ENCODE assay signal across 29 mouse cellular contexts in genomic region chr3:139946209-139946608, GRCm38 (mm10).
DNase-seq lines count a peak whose midpoint lies in the region; ATAC-seq lines count a peak whose summit lies in the region.
"Had no signal": no experiment of that assay in that cellular context is flagged by ENCODE, and none has a peak within 500 bp of the region (broad histone marks: within the 10 kb centered on the region; RNA-seq: fewer than 3 reads in every experiment).

No protein-coding gene starts in this region.

- no peaks in the 10 kb centered on the region for H3K36me3 ChIP-seq in midbrain, embryonic 11.5 days (ENCODE audit: control insufficient read depth, insufficient read depth, low read length)
- no peaks in the 10 kb centered on the region for H3K36me3 ChIP-seq in midbrain, embryonic 16.5 days (ENCODE audit: control insufficient read depth, insufficient read depth, low read length)
- no peaks in the 10 kb centered on the region for H3K36me3 ChIP-seq in macrophage (ENCODE audit: inconsistent target)
- H3K36me3 ChIP-seq: embryonic facial prominence, embryonic 13.5 days; embryonic facial prominence, embryonic 15.5 days; forebrain, embryonic 10.5 days; forebrain, embryonic 12.5 days; G1E had no signal

- ATAC-seq in midbrain, embryonic 11.5 days (ENCODE audit: low FRiP score), result no peak
- no peak for ATAC-seq in midbrain, embryonic 16.5 days
- ATAC-seq in megakaryocyte progenitor cell, adult 5-6 weeks (replicated peaks; ENCODE audit: poor library complexity), result peak; percentile 59
- ATAC-seq: activated CD4-positive, CD25-positive, alpha-beta regulatory T cell, adult 4 months; CD4-positive, CD25-positive, alpha-beta regulatory T cell, adult 4 months; forebrain, embryonic 14.5 days; forebrain, embryonic 16.5 days; Patski had no signal

- H3K4me1 ChIP-seq in midbrain, embryonic 11.5 days (ENCODE audit: control insufficient read depth, insufficient read depth, low read length), result no peaks in the 10 kb centered on the region
- no peaks in the 10 kb centered on the region for H3K4me1 ChIP-seq in midbrain, embryonic 16.5 days (ENCODE audit: control insufficient read depth, insufficient read depth, low read length)
- H3K4me1 ChIP-seq: embryonic facial prominence, embryonic 13.5 days; embryonic facial prominence, embryonic 15.5 days; forebrain, embryonic 10.5 days; forebrain, embryonic 12.5 days had no signal

- H3K27me3 ChIP-seq in midbrain, embryonic 11.5 days (ENCODE audit: control insufficient read depth, insufficient read depth, low read length), result no peaks in the 10 kb centered on the region
- H3K27me3 ChIP-seq in midbrain, embryonic 16.5 days (ENCODE audit: control insufficient read depth, insufficient read depth, low read depth, low read length), result no peaks in the 10 kb centered on the region
- H3K27me3 ChIP-seq: CH12.LX; embryonic facial prominence, embryonic 13.5 days; embryonic facial prominence, embryonic 15.5 days; forebrain, embryonic 12.5 days; Patski had no signal

- intact Hi-C loops in heart, postnatal 25 days (cut with DNase I), result no loop called here

- no peak overlapping the region for H3K27ac ChIP-seq in midbrain, embryonic 11.5 days (ENCODE audit: low read depth, low read length)
- H3K27ac ChIP-seq in midbrain, embryonic 16.5 days (ENCODE audit: low read length), result no peak overlapping the region
- H3K27ac ChIP-seq in macrophage, result peak overlapping the region; percentile 17; the same call in 1 of the 2 replicates
- H3K27ac ChIP-seq: embryonic facial prominence, embryonic 13.5 days; embryonic facial prominence, embryonic 15.5 days; forebrain, embryonic 10.5 days; forebrain, embryonic 12.5 days had no signal

- H3K4me3 ChIP-seq in midbrain, embryonic 11.5 days (ENCODE audit: low read depth, low read length), result no peak overlapping the region
- H3K4me3 ChIP-seq in midbrain, embryonic 16.5 days (ENCODE audit: low read depth, low read length), result no peak overlapping the region
- no peak overlapping the region for H3K4me3 ChIP-seq in macrophage (ENCODE audit: inconsistent target)
- H3K4me3 ChIP-seq: embryonic facial prominence, embryonic 13.5 days; embryonic facial prominence, embryonic 15.5 days; erythroblast, embryonic 14.5 days; forebrain, embryonic 10.5 days; forebrain, embryonic 12.5 days had no signal

- no peaks in the 10 kb centered on the region for H3K79me2 ChIP-seq in macrophage (ENCODE audit: inconsistent target)

- no peak overlapping the region for H3K4me2 ChIP-seq in midbrain, embryonic 11.5 days
- no peak overlapping the region for H3K4me2 ChIP-seq in midbrain, embryonic 16.5 days (ENCODE audit: low read length)
- H3K4me2 ChIP-seq: embryonic facial prominence, embryonic 13.5 days; embryonic facial prominence, embryonic 15.5 days; forebrain, embryonic 12.5 days had no signal

- H3K9me3 ChIP-seq in midbrain, embryonic 11.5 days (ENCODE audit: control insufficient read depth, low read length), result no peaks in the 10 kb centered on the region
- H3K9me3 ChIP-seq in midbrain, embryonic 16.5 days (replicated peaks; ENCODE audit: control insufficient read depth, low read length, poor library complexity, severe bottlenecking), result no peaks in the 10 kb centered on the region
- H3K9me3 ChIP-seq: embryonic facial prominence, embryonic 13.5 days; embryonic facial prominence, embryonic 15.5 days; forebrain, embryonic 10.5 days; forebrain, embryonic 12.5 days; G1E had no signal

- 94% methylated on average over 2 of the region's 2 CpGs for WGBS in midbrain, embryonic 11.5 days
- WGBS in midbrain, embryonic 16.5 days, result 92% methylated on average over 2 of the region's 2 CpGs
- WGBS in macrophage (ENCODE audit: missing documents), result 85% methylated on average over 2 of the region's 2 CpGs

- no peak overlapping the region for H3K9ac ChIP-seq in midbrain, embryonic 11.5 days (ENCODE audit: low read length)
- no peak overlapping the region for H3K9ac ChIP-seq in midbrain, embryonic 16.5 days (ENCODE audit: low read depth, low read length)
- H3K9ac ChIP-seq: embryonic facial prominence, embryonic 13.5 days; embryonic facial prominence, embryonic 15.5 days; forebrain, embryonic 12.5 days had no signal

- DNase-seq in midbrain, embryonic 11.5 days (ENCODE audit: low spot score, missing footprints), result peak; percentile 45
- no peak for DNase-seq in kidney, postnatal 4 days
- DNase-seq in heart, postnatal 25 days (ENCODE audit: low spot score), result no peak
- DNase-seq: adrenal gland, adult 8-10 months; adrenal gland, postnatal 14 days; adrenal gland, postnatal 36 days; B cell, adult 2 months; cerebellum, adult 11 months; cerebellum, adult 18-20 months; cerebellum, adult 8-10 months; cerebellum, adult 9-11 months; cerebellum, postnatal 14 days; cerebellum, postnatal 36 days; embryo, embryonic 11 days had no signal
